Mouse (Mus musculus): Measurements from ENCODE around the gene Aldh1b1.

DNA sequence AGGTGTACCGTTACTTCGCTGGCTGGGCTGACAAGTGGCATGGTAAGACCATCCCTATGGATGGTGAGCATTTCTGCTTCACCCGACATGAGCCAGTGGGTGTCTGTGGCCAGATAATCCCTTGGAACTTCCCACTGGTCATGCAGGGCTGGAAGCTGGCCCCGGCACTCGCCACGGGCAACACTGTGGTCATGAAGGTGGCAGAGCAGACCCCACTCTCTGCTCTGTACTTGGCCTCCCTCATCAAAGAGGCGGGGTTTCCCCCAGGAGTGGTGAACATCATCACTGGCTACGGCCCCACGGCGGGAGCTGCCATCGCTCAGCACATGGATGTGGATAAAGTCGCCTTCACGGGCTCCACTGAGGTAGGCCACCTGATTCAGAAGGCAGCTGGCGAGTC, 4.1 kb downstream of the Aldh1b1 start:
- TF ChIP-seq CTCF (IDR thresholded peaks at IDR 0.05; ENCODE audit: borderline replicate concordance, extremely low read depth, insufficient read depth, insufficient read length) (no peak), POLR2A (IDR thresholded peaks at IDR 0.05; ENCODE audit: borderline replicate concordance, extremely low read depth, insufficient read depth, insufficient read length, poor library complexity, severe bottlenecking) (no peak)
